Mouse (Mus musculus) hindlimb bud, embryonic 11.5 days (tissue): ENCODE results near the gene Acp5.

Source experiments
- DNase-seq: peaks from one replicate; pipeline ENCODE4 v3.0.0-alpha.2; 2012; ENCODE audit warnings: low read depth, low spot score; ENCODE audit errors: extremely low spot score

The Acp5 gene

GRCm38 (mm10) chr9:22108194-22108593 is 27.3 kb downstream of the Acp5 start:
- DNase-seq = no peak

GRCm38 (mm10) chr9:22099922-22100321 is 35.6 kb downstream of the Acp5 start:
- DNase-seq = no peak

GRCm38 (mm10) chr9:22098993-22099696 is 36.4 kb downstream of the Acp5 start, which contains the start of gene Cnn1:
Cnn1 (plus strand) TSS chr9:22099216.
- DNase-seq = no peak

GRCm38 (mm10) chr9:22095854-22096307 is 39.6 kb downstream of the Acp5 start:
- DNase-seq = no peak

- DNase-seq = no peak
These were observed 42.8 kb downstream of the Acp5 start for GRCm38 (mm10) chr9:22092746-22093145.

GRCm38 (mm10) chr9:22089986-22090385 is 45.5 kb downstream of the Acp5 start:
- no peak for DNase-seq

GRCm38 (mm10) chr9:22089281-22089680 is 46.2 kb downstream of the Acp5 start:
- no peak for DNase-seq

GRCm38 (mm10) chr9:22087034-22087618 is 48.4 kb downstream of the Acp5 start:
- no peak for DNase-seq

- no peak for DNase-seq
These were observed 49.5 kb downstream of the Acp5 start for GRCm38 (mm10) chr9:22086012-22086411.

GRCm38 (mm10) chr9:22085022-22085834 is 50.3 kb downstream of the Acp5 start, which contains the start of gene Ecsit:
Ecsit (minus strand) TSS chr9:22085438.
- peak; percentile 90 for DNase-seq

GRCm38 (mm10) chr9:22084667-22085021 is 50.9 kb downstream of the Acp5 start:
- no peak for DNase-seq
